In the genomic region with DNA sequence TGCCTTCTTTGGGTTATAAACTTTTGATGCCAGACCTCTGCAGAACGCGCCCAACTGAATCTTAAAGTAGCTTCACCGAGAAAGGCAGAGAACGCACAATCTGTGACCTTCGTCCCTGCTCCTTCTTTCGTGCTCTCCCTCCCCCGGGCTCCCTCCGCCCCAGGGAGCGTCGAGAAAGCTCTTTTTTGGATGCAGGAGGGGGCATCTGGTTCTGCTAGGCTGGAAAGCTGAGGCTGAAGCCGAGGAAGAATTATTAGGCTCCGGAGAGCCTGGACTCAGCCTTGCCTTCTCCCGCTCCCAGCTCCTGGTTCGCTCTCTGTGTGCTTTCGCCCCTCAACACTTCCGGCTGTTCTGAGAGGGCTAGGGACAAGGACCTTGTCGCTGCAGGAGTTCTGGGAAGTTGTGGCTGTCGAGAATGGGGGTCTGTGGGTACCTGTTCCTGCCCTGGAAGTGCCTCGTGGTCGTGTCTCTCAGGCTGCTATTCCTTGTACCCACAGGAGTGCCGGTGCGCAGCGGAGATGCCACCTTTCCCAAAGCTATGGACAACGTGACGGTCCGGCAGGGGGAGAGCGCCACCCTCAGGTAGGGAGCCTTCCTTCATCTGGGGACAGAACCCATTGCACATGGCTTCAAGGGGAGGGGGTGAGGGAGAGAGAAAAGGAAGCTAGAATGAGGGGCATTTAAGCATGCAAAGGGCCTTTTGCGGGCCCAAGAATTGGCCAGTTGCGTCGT, we compare ENCODE assay signal across 7 mouse cellular contexts.
DNase-seq lines count a peak whose midpoint lies in the region; ATAC-seq and TF ChIP-seq lines count a peak whose summit lies in the region.

No protein-coding gene starts in this region.

- H3K4me3 ChIP-seq in forebrain, embryonic 12.5 days (replicated peaks): peak overlapping the region; percentile 62
- peak overlapping the region; percentile 58 for H3K4me3 ChIP-seq in hindbrain, embryonic 15.5 days
- H3K4me3 ChIP-seq in limb, embryonic 11.5 days (ENCODE audit: low read depth, low read length): peak overlapping the region; percentile 50
- H3K4me3 ChIP-seq in neural tube, embryonic 15.5 days (replicated peaks): peak overlapping the region; percentile 63

- H3K9me3 ChIP-seq in forebrain, embryonic 12.5 days: no peaks in the 10 kb centered on the region
- no peaks in the 10 kb centered on the region for H3K9me3 ChIP-seq in hindbrain, embryonic 15.5 days
- H3K9me3 ChIP-seq in limb, embryonic 11.5 days (ENCODE audit: control insufficient read depth, low read length): no peaks in the 10 kb centered on the region
- H3K9me3 ChIP-seq in neural tube, embryonic 15.5 days (replicated peaks): no peaks in the 10 kb centered on the region

- TF ChIP-seq CTCF in brain, embryonic 14.5 days (IDR thresholded peaks at IDR 0.05; ENCODE audit: borderline replicate concordance, extremely low read depth, insufficient read depth, insufficient read length): peak; percentile 61; the same call in 1 of the 2 replicates

- peak overlapping the region; percentile 66 for H3K9ac ChIP-seq in forebrain, embryonic 12.5 days
- H3K9ac ChIP-seq in hindbrain, embryonic 15.5 days: peak overlapping the region; percentile 51
- no peak overlapping the region; the same call in 1 of the 2 replicates for H3K9ac ChIP-seq in limb, embryonic 11.5 days (ENCODE audit: low read length)
- peak overlapping the region; percentile 64 for H3K9ac ChIP-seq in neural tube, embryonic 15.5 days (replicated peaks)

- H3K27me3 ChIP-seq in forebrain, embryonic 12.5 days: peaks cover 30% of the 10 kb centered on the region
- H3K27me3 ChIP-seq in hindbrain, embryonic 15.5 days: no peaks in the 10 kb centered on the region
- peaks cover 26% of the 10 kb centered on the region for H3K27me3 ChIP-seq in limb, embryonic 11.5 days (ENCODE audit: control insufficient read depth, insufficient read depth, low read length)
- H3K27me3 ChIP-seq in neural tube, embryonic 15.5 days (replicated peaks): no peaks in the 10 kb centered on the region; the same call in 1 of the 2 replicates

- under 1% methylated on average over 30 of the region's 30 CpGs for WGBS in forebrain, embryonic 12.5 days
- WGBS in hindbrain, embryonic 15.5 days: 1% methylated on average over 30 of the region's 30 CpGs
- 3% methylated on average over 30 of the region's 30 CpGs for WGBS in limb, embryonic 11.5 days
- 2% methylated on average over 30 of the region's 30 CpGs for WGBS in neural tube, embryonic 15.5 days

- TF ChIP-seq POLR2A in brain, embryonic 14.5 days (IDR thresholded peaks at IDR 0.05; ENCODE audit: borderline replicate concordance, extremely low read depth, insufficient read depth, insufficient read length, poor library complexity, severe bottlenecking): no peak

- H3K4me1 ChIP-seq in forebrain, embryonic 12.5 days: peaks cover 22% of the 10 kb centered on the region
- H3K4me1 ChIP-seq in hindbrain, embryonic 15.5 days (replicated peaks): peaks cover 34% of the 10 kb centered on the region
- H3K4me1 ChIP-seq in limb, embryonic 11.5 days (ENCODE audit: control insufficient read depth, insufficient read depth, low read length): 0 out of 2 replicates have a peak, but pooled peaks cover 3% of the 10 kb centered on the region
- H3K4me1 ChIP-seq in neural tube, embryonic 15.5 days: peaks cover 34% of the 10 kb centered on the region

- peak; percentile 78 for ATAC-seq in forebrain, embryonic 12.5 days (ENCODE audit: low FRiP score)
- peak; percentile 71; the same call in 1 of the 2 replicates for ATAC-seq in hindbrain, embryonic 15.5 days (ENCODE audit: low FRiP score, low read depth)
- ATAC-seq in limb, embryonic 11.5 days (ENCODE audit: insufficient number of reproducible peaks, low FRiP score, low TSS enrichment, low read depth): 0 out of 2 replicates have a peak, but pooled peaks have one; percentile 54
- ATAC-seq in neural tube, embryonic 15.5 days (ENCODE audit: low FRiP score): peak; percentile 71

- peak; percentile 47 for DNase-seq in adrenal gland, adult 18-20 months (ENCODE audit: low spot score in 2 of 2)
- peak; percentile 82 for DNase-seq in brain, embryonic 14.5 days (ENCODE audit: low read depth)
- DNase-seq in limb, embryonic 11.5 days (ENCODE audit: low spot score): peak; percentile 67
- DNase-seq in urinary bladder, adult 2 months (ENCODE audit: low spot score): no peak

- no peak overlapping the region for H3K27ac ChIP-seq in forebrain, embryonic 12.5 days
- peak overlapping the region; percentile 65 for H3K27ac ChIP-seq in hindbrain, embryonic 15.5 days (replicated peaks)
- H3K27ac ChIP-seq in limb, embryonic 11.5 days (replicated peaks; ENCODE audit: low read depth, low read length): no peak overlapping the region
- H3K27ac ChIP-seq in neural tube, embryonic 15.5 days (replicated peaks): peak overlapping the region; percentile 66

- no peaks in the 10 kb centered on the region for H3K36me3 ChIP-seq in forebrain, embryonic 12.5 days (replicated peaks)
- no peaks in the 10 kb centered on the region for H3K36me3 ChIP-seq in hindbrain, embryonic 15.5 days
- no peaks in the 10 kb centered on the region for H3K36me3 ChIP-seq in limb, embryonic 11.5 days (ENCODE audit: control insufficient read depth, insufficient read depth, low read length)
- no peaks in the 10 kb centered on the region for H3K36me3 ChIP-seq in neural tube, embryonic 15.5 days

- peak overlapping the region; percentile 99 for H3K4me2 ChIP-seq in forebrain, embryonic 12.5 days
- H3K4me2 ChIP-seq in hindbrain, embryonic 15.5 days: peak overlapping the region; percentile 97
- peak overlapping the region; percentile 99 for H3K4me2 ChIP-seq in limb, embryonic 11.5 days (ENCODE audit: low read depth, severe bottlenecking)
- peak overlapping the region; percentile 100 for H3K4me2 ChIP-seq in neural tube, embryonic 15.5 days

Comparison
In these comparisons a context has a peak if more than half of its experiments do, and no peak if none do; other contexts are left out.
1. H3K27ac ChIP-seq: peak in hindbrain, embryonic 15.5 days (single experiment) and neural tube, embryonic 15.5 days (single experiment); none in forebrain, embryonic 12.5 days (single experiment) and limb, embryonic 11.5 days (single experiment).
2. Peak in every context shown above with its lines, with median percentiles within 50 percentile points of each other: ATAC-seq, H3K4me2 ChIP-seq and H3K4me3 ChIP-seq.